Mouse (Mus musculus): ENCODE data around the gene Myh7b. TPM values are rescaled to one million over a fixed set of nuclear protein-coding genes. Genes with fewer than 3 reads are reported as not detected.

Gene Myh7b
- 0.37 TPM in 1 of 2 replicates, not detected in the other for total RNA-seq (2014; fragmentation: Nextera tagmentation)
- total RNA-seq (2017) = not detected in 2 replicates

GRCm38 (mm10) chr2:155610978-155611377 is at the start of gene Myh7b:
TSS of gene Myh7b (plus strand) at chr2:155611212.
- no peak for ATAC-seq (replicated peaks; ENCODE audit: poor library complexity, severe bottlenecking)

- ATAC-seq (replicated peaks; ENCODE audit: poor library complexity, severe bottlenecking) = no peak
These were observed 48.8 kb upstream of the Myh7b start for GRCm38 (mm10) chr2:155562209-155562608.

DNA sequence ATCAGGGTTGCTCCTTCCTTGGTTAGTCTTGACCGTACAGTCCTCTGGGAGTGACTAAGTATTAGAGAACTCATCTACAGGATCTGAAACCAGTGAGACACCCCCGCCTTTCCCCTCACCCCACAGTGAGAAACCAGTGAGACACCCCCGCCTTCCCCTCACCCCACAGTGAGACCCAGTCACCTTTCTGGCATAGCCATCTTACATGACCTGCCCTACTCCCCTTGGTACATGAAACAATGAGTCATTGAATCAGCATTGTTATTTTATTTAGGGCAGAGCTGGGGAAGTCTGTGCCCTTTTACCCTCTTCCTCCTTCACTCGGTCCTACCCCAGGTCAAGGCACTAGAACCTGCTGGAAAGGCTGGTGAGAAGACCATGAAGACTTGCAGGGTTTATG is 48.1 kb upstream of the Myh7b start:
- ATAC-seq (replicated peaks; ENCODE audit: poor library complexity, severe bottlenecking) = peak; percentile 25; the same call in 1 of the 2 replicates

DNA sequence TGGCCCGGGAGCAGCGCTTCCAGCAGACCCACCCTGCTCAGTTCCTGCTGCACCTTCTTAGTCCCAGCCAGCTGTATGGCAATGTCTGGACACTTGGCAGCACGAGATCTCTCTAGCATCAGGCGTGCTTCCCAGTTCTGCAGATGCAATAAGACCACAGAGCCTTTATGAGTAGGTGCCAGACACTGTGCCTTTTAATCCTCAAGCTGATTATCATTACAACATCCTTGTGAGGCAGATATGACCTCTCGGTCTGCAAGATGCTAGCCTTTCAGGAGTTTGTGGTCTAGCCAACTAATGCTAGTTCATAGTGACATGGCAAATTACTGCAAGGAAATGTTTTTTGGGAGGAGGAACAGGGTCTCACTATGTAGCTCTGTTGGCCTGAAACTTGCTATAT is 43.3 kb upstream of the Myh7b start:
- ATAC-seq (replicated peaks; ENCODE audit: poor library complexity, severe bottlenecking) = peak; percentile 55

- no peak for ATAC-seq (replicated peaks; ENCODE audit: poor library complexity, severe bottlenecking)
These were observed 41.7 kb upstream of the Myh7b start for GRCm38 (mm10) chr2:155569223-155569807.

- ATAC-seq (replicated peaks; ENCODE audit: poor library complexity, severe bottlenecking) = no peak
These were observed 38.0 kb upstream of the Myh7b start for GRCm38 (mm10) chr2:155573001-155573400.

DNA sequence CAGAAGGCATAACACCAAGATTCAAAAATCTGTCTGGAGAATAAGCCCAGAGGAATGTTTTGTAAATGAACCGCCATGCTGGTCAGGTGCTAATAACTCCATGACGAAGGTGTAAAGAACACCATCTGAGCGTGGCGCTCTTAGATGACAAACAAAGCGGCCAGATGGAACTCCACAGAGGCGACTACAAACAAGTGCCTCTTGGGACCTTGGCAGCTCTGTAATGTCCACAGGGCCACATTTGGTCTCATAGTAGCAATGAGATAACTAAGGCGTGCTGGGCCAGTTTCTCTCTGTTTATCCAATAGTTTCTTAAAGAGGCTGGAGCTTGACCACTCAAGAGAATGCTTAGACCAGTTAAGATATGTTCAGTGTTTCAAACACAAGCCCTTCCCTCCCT is 37.0 kb upstream of the Myh7b start:
- no peak for ATAC-seq (replicated peaks; ENCODE audit: poor library complexity, severe bottlenecking)

- no peak for ATAC-seq (replicated peaks; ENCODE audit: poor library complexity, severe bottlenecking)
These were observed 36.3 kb upstream of the Myh7b start for GRCm38 (mm10) chr2:155574700-155575099.

- no peak for ATAC-seq (replicated peaks; ENCODE audit: poor library complexity, severe bottlenecking)
These were observed 34.4 kb upstream of the Myh7b start for GRCm38 (mm10) chr2:155576656-155577055.

DNA sequence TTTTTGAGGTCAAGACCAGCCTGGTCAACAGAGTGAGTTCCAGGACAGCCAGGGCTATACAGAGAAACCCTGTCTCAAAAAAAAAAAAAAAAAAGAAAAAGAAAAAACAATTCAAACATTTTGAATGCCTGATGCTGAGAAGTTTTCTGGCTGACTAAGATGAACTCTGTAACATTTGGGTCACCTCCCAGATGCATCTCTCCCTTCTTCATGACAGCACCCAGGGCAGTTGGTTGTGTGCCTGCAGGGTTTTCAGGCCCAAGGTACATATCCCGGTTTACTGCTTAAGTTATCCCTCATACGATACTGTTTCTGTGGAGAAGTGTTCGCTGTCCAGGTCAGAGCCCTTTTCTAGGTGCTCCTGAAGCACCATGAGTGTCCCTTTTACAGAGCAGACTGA is 30.7 kb upstream of the Myh7b start:
- ATAC-seq (replicated peaks; ENCODE audit: poor library complexity, severe bottlenecking) = no peak

GRCm38 (mm10) chr2:155582384-155582995 is 28.5 kb upstream of the Myh7b start:
- no peak for ATAC-seq (replicated peaks; ENCODE audit: poor library complexity, severe bottlenecking)

DNA sequence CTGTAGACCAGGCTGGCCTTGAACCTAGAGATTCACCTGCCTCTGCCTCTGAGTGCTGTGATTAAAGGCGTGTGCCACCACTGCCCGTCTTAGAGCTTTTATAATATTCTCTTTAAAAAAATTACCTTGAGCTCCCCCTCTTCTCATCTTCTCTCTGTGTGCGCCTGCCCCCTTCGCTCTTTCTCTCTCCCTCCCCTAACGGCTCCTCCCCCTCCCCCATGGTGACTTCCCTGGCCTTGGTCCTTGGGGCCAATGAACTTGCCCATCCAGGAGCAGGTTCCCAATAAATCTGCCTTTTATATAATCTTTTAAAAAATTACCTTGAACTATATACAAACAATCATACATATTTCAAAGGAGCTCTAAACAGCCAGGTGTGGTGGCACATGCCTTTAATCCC is 28.0 kb upstream of the Myh7b start:
- ATAC-seq (replicated peaks; ENCODE audit: poor library complexity, severe bottlenecking) = no peak

DNA sequence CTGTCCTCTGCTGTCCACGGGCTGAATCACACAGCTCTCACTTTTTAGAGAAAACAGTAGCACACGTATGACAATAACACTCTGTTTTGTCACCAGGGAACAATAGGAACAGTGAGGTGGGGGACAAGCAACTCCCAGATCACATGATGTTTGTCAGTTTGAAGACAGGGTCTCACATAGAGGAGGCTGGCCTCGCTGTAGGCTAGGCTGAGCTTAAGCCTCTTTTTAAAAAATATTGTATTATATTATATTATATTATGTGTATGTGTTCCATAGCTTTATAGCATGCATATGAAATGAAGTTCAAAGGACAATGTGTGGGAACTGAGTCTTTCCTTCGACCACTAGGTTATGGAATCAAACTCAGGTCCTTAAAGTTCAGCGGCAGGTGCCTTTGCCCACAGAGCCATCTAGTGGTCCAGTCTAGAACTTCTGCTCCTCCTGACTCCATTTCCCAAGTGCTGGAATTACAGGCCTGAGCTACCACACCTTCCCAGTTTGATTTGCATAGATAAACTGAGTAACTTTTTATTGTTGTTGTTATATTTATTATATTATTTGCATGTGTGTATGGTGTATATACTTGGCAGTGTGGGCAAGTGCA is 27.0 kb upstream of the Myh7b start:
- peak; percentile 64 for ATAC-seq (replicated peaks; ENCODE audit: poor library complexity, severe bottlenecking)

DNA sequence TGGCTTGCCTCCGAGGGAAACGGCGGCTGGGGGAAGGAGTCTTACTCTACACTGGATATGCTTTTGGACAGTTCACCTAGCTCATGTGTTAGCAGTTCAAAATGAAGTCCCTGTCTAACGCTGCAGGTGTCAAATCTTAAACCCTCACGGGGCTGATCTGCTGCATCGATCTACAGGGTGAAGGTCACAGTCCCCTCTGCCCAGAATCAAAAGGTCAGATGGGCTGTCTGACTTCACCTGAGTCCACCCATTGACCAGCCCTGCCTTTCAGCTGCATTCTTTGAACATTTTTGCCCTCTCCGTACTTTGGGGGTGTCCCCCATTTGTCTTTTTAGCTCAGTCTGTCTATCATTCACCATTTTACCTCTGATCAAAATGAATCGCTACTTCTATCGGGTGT is 25.9 kb upstream of the Myh7b start:
- ATAC-seq (replicated peaks; ENCODE audit: poor library complexity, severe bottlenecking) = no peak

GRCm38 (mm10) chr2:155585486-155585885 is 25.5 kb upstream of the Myh7b start:
- ATAC-seq (replicated peaks; ENCODE audit: poor library complexity, severe bottlenecking) = peak; percentile 90

DNA sequence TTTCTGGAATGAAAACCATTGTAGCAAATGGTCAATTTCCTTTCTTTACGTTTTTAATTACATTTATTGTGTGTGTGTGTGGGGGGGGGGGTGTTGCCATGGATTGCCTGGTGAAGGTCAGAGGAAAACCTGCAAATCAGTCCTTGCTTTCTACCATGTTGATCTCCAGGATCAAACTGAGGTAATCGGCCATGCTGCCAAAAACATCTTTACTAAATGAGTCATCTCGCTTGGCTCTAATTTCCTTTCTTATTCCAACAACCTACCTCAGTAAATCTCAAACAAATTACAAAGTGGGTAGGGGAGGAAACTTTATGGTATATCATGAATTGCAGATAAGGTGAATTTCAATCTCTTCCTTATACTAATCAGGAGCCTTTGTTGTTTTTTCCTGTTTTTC is 22.9 kb upstream of the Myh7b start:
- ATAC-seq (replicated peaks; ENCODE audit: poor library complexity, severe bottlenecking) = no peak

DNA sequence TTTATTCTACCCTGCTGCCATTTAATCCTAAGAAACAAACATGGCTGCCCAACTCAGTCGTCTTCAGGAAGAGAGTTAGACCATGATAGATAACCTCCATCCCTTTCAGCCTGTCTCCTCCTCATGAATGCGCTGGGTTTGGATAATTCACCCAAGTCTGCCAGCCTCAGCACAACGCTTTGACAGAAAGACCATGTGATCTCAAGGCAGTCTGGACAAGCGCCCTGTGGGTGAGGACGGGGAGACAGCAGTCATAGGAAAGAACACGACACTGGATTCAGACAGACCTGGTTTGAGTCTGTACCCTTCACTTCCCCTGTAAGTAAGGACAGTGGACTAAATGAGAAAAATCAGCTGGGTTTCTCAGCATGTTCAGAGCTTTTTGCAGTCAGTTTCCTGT is 21.5 kb upstream of the Myh7b start:
- no peak for ATAC-seq (replicated peaks; ENCODE audit: poor library complexity, severe bottlenecking)

DNA sequence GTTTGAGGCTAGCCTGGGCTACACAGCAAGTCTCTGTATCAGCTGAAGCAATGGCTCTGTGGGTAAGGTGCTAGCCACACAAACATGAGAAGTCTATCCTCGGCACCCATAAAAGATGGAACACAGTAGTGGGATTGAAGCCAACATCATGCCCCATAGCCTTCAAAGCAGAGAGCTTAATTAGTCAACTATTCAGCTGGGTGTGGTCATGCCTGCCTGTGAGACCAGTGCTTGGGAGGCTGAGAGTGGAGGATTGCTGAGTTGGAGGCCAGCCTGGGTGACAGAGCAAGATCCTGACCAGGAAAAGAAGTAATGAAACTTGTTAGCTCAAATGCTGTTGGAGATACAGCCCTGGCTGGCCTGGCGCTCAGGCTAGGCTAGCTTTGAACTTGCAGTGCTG is 20.1 kb upstream of the Myh7b start:
- no peak for ATAC-seq (replicated peaks; ENCODE audit: poor library complexity, severe bottlenecking)

DNA sequence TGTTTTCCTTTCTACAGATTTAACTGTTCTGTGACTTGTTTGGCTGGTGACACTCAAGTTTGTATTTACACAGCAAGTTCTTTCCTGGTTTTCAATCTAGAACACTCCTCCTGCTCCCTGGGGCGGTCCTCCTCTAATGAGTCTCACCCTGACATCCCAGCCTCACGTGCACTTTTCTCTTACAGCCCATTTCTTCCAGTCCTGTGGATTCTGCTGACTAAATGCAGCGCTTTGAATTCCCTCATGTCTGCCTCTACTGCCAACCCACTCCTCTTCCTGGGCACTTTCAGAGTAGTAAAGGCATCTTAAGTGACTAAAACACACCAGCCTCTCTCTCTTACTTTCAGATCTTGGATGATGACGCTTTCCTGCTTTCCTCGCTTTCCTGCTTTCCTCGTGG is 19.3 kb upstream of the Myh7b start:
- ATAC-seq (replicated peaks; ENCODE audit: poor library complexity, severe bottlenecking) = no peak

GRCm38 (mm10) chr2:155592137-155592853 is 18.7 kb upstream of the Myh7b start, which contains the start of gene Gss:
TSS of gene Gss (minus strand) at chr2:155592810.
- ATAC-seq (replicated peaks; ENCODE audit: poor library complexity, severe bottlenecking) = peak; percentile 96

DNA sequence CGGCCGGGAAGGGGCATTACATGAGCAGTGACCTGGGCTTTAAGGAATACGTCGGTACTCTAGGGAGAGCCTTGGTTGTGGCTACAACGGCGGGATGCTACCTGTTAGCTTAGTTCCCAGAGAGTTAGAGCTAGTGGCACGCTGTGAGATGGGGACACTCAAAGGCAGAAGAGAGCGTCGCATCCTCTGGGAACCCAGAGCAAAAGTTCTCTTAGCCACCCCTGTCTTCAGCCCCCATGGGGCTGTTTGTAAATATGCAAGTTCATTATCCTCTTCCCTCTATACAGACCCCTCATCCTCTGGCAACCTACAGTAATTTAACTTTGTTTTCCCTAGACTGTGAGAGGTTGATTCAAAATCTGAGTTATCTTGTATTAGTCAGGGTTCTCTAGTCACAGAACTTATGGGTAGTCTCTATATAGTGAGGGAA is 18.1 kb upstream of the Myh7b start:
- ATAC-seq (replicated peaks; ENCODE audit: poor library complexity, severe bottlenecking) = peak; percentile 18; the same call in 1 of the 2 replicates
